Mouse (Mus musculus): ENCODE data around the gene Tceal7. TPM values are rescaled to one million over a fixed set of nuclear protein-coding genes. Genes with fewer than 3 reads are reported as not detected.
"Not testable (repeated sequence)": the region's sequence is repeated elsewhere in the genome, so short reads cannot be mapped to it uniquely, and the experiment has no call there.

Gene Tceal7
- polyA plus RNA-seq, 1 experiment, result not detected

DNA sequence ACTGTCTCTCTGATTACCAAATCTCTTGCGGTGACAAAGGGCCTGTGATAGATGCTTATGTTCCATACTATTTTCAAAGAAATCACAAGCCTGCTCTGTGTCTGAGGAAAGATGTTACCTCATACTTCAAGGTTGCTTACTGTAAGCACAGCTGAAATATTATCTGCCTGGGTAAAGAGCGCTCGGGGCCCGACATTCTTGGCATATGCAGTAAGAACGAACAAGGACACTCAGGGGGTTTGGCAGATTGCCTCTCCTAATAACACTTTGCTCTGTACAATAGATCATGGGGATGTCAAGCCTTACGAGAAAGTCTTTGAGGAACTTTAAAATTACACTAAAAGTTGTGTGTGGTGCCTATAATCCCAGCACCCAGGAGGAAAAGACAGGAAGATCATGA is 34.2 kb downstream of the Tceal7 start:
- Histone ChIP-seq H3K27me3 (ENCODE audit: control insufficient read depth, insufficient read depth, low read length) (no peaks in the 10 kb centered on the region), H3K4me1 (ENCODE audit: control insufficient read depth, insufficient read depth, low read length) (no peaks in the 10 kb centered on the region), H3K27ac (ENCODE audit: control insufficient read depth, insufficient read depth, low read depth, low read length) (no peak overlapping the region), H3K4me3 (ENCODE audit: control insufficient read depth, low read depth, low read length) (no peak overlapping the region), H3K36me3 (ENCODE audit: control insufficient read depth, insufficient read depth, low read length) (no peaks in the 10 kb centered on the region)
- TF ChIP-seq POLR2A (IDR thresholded peaks at IDR 0.05; ENCODE audit: control insufficient read depth, low read depth, low read length), result no peak
- TF ChIP-seq CTCF (IDR thresholded peaks at IDR 0.05; ENCODE audit: control insufficient read depth, insufficient read depth, insufficient replicate concordance, low read depth, low read length), result no peak

DNA sequence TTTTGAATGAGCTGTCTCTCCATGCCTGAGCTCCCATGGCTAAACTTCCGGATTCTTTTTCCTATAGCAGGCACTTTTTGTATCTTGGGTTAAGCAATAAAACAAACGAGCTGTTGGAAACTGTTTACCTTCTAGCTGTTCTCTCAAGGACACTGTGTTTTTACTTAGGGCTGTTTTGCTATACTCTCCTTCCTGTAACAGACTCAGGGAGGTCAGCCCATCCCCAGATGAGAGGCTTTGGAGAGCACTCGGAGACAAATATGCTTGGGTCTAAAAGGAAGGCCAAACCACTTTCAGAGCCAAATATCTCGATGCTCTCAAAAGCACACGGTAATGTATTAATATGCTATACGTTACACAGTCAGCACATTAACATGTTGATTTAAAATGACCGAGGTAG is 35.1 kb downstream of the Tceal7 start:
- Histone ChIP-seq H3K27ac (ENCODE audit: control insufficient read depth, insufficient read depth, low read depth, low read length) (no peak overlapping the region), H3K36me3 (ENCODE audit: control insufficient read depth, insufficient read depth, low read length) (no peaks in the 10 kb centered on the region), H3K4me1 (ENCODE audit: control insufficient read depth, insufficient read depth, low read length) (no peaks in the 10 kb centered on the region), H3K4me3 (ENCODE audit: control insufficient read depth, low read depth, low read length) (no peak overlapping the region), H3K27me3 (ENCODE audit: control insufficient read depth, insufficient read depth, low read length) (no peaks in the 10 kb centered on the region)
- TF ChIP-seq POLR2A (IDR thresholded peaks at IDR 0.05; ENCODE audit: control insufficient read depth, low read depth, low read length) (no peak), CTCF (IDR thresholded peaks at IDR 0.05; ENCODE audit: control insufficient read depth, insufficient read depth, insufficient replicate concordance, low read depth, low read length) (no peak)

DNA sequence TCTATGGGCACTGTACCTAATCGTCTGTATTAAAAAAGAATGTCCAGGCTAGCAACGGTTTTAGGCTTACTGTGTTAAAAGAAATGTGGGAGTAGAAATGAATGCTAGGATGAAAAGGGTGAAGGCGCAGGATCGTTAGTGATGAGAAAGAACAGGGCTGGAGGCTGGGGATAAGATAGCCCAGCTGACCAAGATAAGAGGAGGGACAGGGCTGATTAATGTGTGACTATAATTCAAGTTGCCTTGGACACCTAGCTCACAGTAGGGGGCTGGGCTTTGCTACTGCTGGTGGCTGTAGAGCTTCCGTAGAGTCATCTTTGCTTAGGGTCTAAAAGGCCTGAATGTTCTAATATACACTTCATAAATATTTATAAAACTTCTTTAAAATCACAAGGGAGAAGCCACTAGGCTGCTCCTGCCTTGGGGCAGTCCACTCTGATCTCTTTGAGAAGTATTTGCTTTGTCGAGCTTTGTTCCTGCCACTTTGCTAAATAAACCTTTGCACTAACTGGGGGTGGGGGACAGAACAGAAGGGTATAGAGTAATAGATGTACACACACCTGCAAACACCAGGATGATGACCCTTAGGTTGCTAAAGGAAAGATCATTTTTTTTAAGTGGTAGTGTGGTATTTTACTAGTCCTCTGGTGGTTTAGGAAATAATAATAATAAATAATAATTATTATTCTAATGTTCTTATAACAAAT is 37.6 kb downstream of the Tceal7 start:
- Histone ChIP-seq H3K36me3 (ENCODE audit: control insufficient read depth, insufficient read depth, low read length) (no peaks in the 10 kb centered on the region), H3K4me1 (ENCODE audit: control insufficient read depth, insufficient read depth, low read length) (no peaks in the 10 kb centered on the region), H3K27me3 (ENCODE audit: control insufficient read depth, insufficient read depth, low read length) (no peaks in the 10 kb centered on the region), H3K4me3 (ENCODE audit: control insufficient read depth, low read depth, low read length) (no peak overlapping the region), H3K27ac (ENCODE audit: control insufficient read depth, insufficient read depth, low read depth, low read length) (no peak overlapping the region)
- no peak for TF ChIP-seq CTCF (IDR thresholded peaks at IDR 0.05; ENCODE audit: control insufficient read depth, insufficient read depth, insufficient replicate concordance, low read depth, low read length)
- TF ChIP-seq POLR2A (IDR thresholded peaks at IDR 0.05; ENCODE audit: control insufficient read depth, low read depth, low read length), result no peak

DNA sequence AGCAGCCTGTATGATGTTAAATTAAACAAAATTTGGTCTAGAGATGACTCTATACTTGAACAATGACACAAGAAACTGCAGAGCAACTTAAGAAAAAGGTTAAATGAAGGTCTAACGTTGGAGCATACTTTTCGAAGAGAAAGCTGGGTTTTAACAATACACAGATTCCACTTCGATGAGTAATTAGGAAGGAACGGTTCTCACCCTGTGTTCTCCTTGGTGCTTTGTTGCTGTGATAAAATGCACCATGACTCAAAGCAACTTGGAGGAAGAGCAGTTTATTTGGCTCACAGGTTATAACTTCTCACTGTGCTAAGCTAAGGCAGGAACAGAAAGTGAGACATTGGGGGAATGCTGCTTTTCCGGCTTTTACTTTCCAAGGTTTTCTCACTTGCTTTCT is 53.1 kb downstream of the Tceal7 start:
- no peaks in the 10 kb centered on the region for H3K27me3 ChIP-seq (ENCODE audit: control insufficient read depth, insufficient read depth, low read length)
- H3K36me3 ChIP-seq (ENCODE audit: control insufficient read depth, insufficient read depth, low read length), result no peaks in the 10 kb centered on the region
- H3K4me3 ChIP-seq (ENCODE audit: control insufficient read depth, low read depth, low read length), result no peak overlapping the region
- H3K27ac ChIP-seq (ENCODE audit: control insufficient read depth, insufficient read depth, low read depth, low read length), result no peak overlapping the region
- H3K4me1 ChIP-seq (ENCODE audit: control insufficient read depth, insufficient read depth, low read length), result no peaks in the 10 kb centered on the region; the same call in 1 of the 2 replicates
- TF ChIP-seq POLR2A (IDR thresholded peaks at IDR 0.05; ENCODE audit: control insufficient read depth, low read depth, low read length) (no peak), CTCF (IDR thresholded peaks at IDR 0.05; ENCODE audit: control insufficient read depth, insufficient read depth, insufficient replicate concordance, low read depth, low read length) (no peak)

DNA sequence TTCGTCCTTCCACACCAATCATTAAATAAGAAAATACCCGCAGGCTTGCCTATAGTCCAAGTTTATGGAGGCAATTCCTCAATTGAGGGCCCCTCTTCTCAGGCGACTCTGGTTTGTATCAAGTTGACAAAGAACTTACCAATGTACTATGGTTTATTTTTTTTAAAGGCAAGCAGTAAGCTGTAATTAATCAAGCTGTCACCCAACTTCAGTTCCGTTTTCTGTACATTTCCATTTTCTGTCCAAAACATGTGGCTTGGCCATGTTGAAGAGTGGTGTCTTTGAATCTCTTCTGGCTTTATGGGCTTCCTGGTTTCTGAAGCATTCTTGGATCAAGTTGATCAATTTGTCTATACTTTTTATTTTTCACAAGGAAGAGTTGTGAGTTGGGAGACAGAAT is 53.6 kb downstream of the Tceal7 start:
- no peak for TF ChIP-seq CTCF (IDR thresholded peaks at IDR 0.05; ENCODE audit: control insufficient read depth, insufficient read depth, insufficient replicate concordance, low read depth, low read length)
- no peak for TF ChIP-seq POLR2A (IDR thresholded peaks at IDR 0.05; ENCODE audit: control insufficient read depth, low read depth, low read length)
- Histone ChIP-seq H3K4me1 (ENCODE audit: control insufficient read depth, insufficient read depth, low read length) (no peaks in the 10 kb centered on the region; the same call in 1 of the 2 replicates), H3K27ac (ENCODE audit: control insufficient read depth, insufficient read depth, low read depth, low read length) (no peak overlapping the region), H3K4me3 (ENCODE audit: control insufficient read depth, low read depth, low read length) (no peak overlapping the region), H3K36me3 (ENCODE audit: control insufficient read depth, insufficient read depth, low read length) (no peaks in the 10 kb centered on the region), H3K27me3 (ENCODE audit: control insufficient read depth, insufficient read depth, low read length) (no peaks in the 10 kb centered on the region)

DNA sequence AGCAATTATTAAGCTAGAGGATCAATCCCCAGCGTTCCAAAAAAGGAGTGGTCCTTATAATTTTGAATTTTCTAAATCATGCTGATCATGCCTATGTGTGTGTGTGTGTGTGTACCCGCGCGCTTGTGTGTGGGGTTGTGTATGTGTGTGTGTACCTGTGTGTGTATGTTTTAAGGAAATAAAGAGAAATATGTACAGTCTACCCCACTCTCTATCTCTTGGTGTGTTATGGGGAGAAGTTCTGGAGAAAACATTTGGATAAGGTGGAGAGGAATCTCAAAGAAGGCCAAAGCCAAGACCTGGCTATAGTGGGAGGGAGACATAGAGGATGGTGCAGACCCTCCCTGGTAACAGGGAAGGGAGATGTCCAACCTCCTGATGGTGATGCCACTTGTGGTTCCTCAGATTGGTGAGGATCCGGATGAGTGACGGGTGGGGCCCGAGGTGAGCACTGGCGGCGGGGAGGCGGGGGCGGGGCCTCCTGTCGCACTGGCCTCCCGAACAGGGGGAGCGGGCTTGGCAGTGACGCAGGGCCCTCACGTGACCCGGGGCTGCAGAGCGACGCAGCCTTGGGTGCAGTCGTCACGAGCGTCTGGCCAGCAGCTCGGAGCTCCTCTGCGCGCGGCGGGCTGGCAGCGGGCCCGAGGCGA is 55.3 kb downstream of the Tceal7 start, which contains the start of gene Bex3:
Bex3 (plus strand) TSS at position 511 of the 650 bp plus-strand sequence.
- not testable (repeated sequence) for H3K36me3 ChIP-seq (ENCODE audit: control insufficient read depth, insufficient read depth, low read length); H3K4me1 ChIP-seq (ENCODE audit: control insufficient read depth, insufficient read depth, low read length); H3K27ac ChIP-seq (ENCODE audit: control insufficient read depth, insufficient read depth, low read depth, low read length); H3K27me3 ChIP-seq (ENCODE audit: control insufficient read depth, insufficient read depth, low read length); H3K4me3 ChIP-seq (ENCODE audit: control insufficient read depth, low read depth, low read length)

DNA sequence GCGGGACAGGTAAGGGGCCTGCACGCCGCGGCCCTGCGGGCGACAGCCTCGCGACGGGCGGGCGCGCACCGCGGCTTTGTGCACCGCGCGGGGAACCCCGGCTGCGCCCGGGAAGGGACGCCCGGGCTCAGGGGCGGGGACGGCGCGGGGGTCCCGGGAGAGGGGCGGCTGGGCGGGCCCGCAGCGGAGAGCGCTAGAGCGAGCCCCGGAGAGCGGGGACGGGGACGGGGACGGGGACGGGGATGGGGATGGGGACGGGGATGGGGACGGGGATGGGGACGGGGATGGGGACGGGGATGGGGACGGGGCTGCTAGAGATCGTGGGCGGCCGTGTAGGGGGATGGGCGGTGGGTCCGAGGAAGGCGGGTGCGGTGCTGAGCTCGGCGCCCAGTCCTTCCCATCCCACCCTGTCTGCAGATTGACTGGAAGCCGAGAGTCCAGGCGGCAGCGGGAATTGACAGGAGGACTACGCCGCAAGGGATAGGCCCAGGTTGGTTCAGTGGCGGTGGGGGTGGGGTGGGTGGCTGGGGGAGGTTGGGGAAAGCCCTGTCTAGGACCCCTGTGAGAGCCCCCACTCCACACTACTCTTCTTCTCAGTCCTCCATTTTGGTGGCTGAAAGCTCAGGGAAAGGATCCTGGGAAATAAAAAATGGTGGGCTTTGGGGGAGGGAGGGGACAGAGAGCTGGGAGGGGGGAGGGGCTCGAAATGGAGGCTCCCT is 56.0 kb downstream of the Tceal7 start:
- not testable (repeated sequence) for H3K4me1 ChIP-seq (ENCODE audit: control insufficient read depth, insufficient read depth, low read length); H3K27me3 ChIP-seq (ENCODE audit: control insufficient read depth, insufficient read depth, low read length); H3K36me3 ChIP-seq (ENCODE audit: control insufficient read depth, insufficient read depth, low read length); H3K27ac ChIP-seq (ENCODE audit: control insufficient read depth, insufficient read depth, low read depth, low read length); H3K4me3 ChIP-seq (ENCODE audit: control insufficient read depth, low read depth, low read length)

Measured in testis, adult 2 months (tissue).